Mouse (Mus musculus): ENCODE measurements around the gene Cfap58.

DNA sequence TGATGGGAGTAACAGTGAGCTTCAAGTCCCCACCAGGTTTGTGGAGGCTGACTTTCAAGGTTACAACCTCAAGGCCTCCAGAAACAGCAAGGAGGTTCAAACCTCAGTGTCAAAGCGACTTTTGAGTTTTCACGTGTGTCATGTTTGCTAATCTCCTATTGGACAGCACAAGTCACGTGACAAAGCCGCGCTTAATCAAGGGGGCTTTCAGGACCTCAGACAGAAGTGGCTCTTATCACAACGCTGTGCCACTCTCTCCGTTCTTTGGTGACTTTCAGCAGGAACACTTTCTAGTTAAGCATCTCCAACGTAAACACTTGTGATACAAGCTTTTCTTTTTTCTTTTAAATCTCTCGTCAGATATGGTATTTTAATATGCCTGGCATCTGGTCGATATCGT is 64.3 kb downstream of the Cfap58 start:
- TF ChIP-seq CTCF (IDR thresholded peaks at IDR 0.05; ENCODE audit: control insufficient read depth, insufficient read depth, insufficient read length) (no peak), CEBPB (IDR thresholded peaks at IDR 0.05; ENCODE audit: low read depth) (no peak), USF1 (IDR thresholded peaks at IDR 0.05; ENCODE audit: low read depth) (peak; percentile 10), MAX (IDR thresholded peaks at IDR 0.05) (no peak), MYOD1 (IDR thresholded peaks at IDR 0.05; ENCODE audit: control insufficient read depth, insufficient read length, low read depth) (no peak)

Measured in C2C12 (cell line).